Mouse (Mus musculus) limb, embryonic 10.5 days (tissue): Measurements from ENCODE around the gene Hint1. TPM values are rescaled to one million over a fixed set of nuclear protein-coding genes. Genes with fewer than 3 reads are reported as not detected.
"Not testable (repeated sequence)": the region's sequence is repeated elsewhere in the genome, so short reads cannot be mapped to it uniquely, and the experiment has no call there.

ENCODE experiments used
- DNase-seq: peaks from one replicate; pipeline ENCODE4 v3.0.0-alpha.2; 2017; ENCODE audit warnings: low spot score
- H3K27ac ChIP-seq: fragments of 300-500 bp; sonication (generic); 2 replicates; pipeline ENCODE4 v1.5.1; 2016; ENCODE audit warnings: mild to moderate bottlenecking
- H3K27me3 ChIP-seq: fragments of 300-500 bp; sonication (generic); 2 replicates; pipeline ENCODE4 v1.6.1; 2016; ENCODE audit warnings: low read depth, mild to moderate bottlenecking; ENCODE audit not compliant: poor library complexity, severe bottlenecking
- H3K36me3 ChIP-seq: fragments of 300-500 bp; sonication (generic); 2 replicates; pipeline ENCODE4 v1.6.1; 2016; ENCODE audit warnings: mild to moderate bottlenecking, moderate library complexity
- H3K4me1 ChIP-seq: fragments of 300-500 bp; sonication (generic); 2 replicates; pipeline ENCODE4 v1.6.1; 2016
- H3K4me3 ChIP-seq: fragments of 300-500 bp; sonication (generic); 2 replicates; pipeline ENCODE4 v1.5.1; 2016; ENCODE audit warnings: mild to moderate bottlenecking, moderate library complexity
- H3K9me3 ChIP-seq: fragments of 300-500 bp; sonication (generic); replicated peaks from 2 replicates; pipeline ENCODE4 v1.6.1; 2016; ENCODE audit warnings: mild to moderate bottlenecking
- WGBS: fragments of 180-500 bp; shearing (Covaris S2); methylation state at CpG from one replicate; pipeline ENCODE4 v1.1.7; 2016; 5-methylcytosine and 5-hydroxymethylcytosine counted together
- polyA plus RNA-seq: library from polyadenylated mRNA; unstranded; fragments of >200 nt; fragmentation: Nextera tagmentation; extraction: Ambion mirVana; gene quantifications from 2 replicates; pipeline ENCODE4 v1.2.1, GENCODE M21; 2016

The Hint1 gene
- polyA plus RNA-seq, 1 experiment from 2014 or later: 550 TPM

GRCm38 (mm10) chr11:54887927-54888326 is 21.7 kb downstream of the Hint1 start:
- H3K36me3 ChIP-seq: no peaks in the 10 kb centered on the region
- H3K4me1 ChIP-seq: peaks cover 17% of the 10 kb centered on the region
- no peak overlapping the region for H3K4me3 ChIP-seq
- DNase-seq: no peak
- no peak overlapping the region for H3K27ac ChIP-seq
- H3K9me3 ChIP-seq: peaks cover 2% of the 10 kb centered on the region; the same call in 1 of the 2 replicates
- WGBS: 87% methylated on average over 6 of the region's 6 CpGs
- peaks cover 72% of the 10 kb centered on the region for H3K27me3 ChIP-seq

DNA sequence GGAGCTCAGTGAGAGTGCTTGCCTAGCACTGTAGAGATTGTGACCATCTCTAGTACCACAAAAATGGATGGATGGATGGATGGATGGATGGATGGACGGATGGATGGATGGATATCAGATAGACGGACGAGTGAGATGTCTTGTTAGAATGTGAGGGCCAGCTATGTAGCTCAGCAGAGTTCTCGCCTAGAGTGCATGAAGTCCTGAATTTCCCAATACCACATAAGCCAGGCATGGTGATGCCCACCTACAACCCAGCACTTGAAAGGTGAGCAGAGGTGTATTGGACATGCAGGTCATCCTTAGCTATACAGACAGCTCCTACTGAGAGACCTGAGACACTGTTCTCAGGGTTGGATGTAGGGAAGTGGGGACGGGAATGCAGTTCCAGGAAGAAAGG is 25.2 kb downstream of the Hint1 start:
- H3K36me3 ChIP-seq: no peaks in the 10 kb centered on the region
- DNase-seq: no peak
- peaks cover 56% of the 10 kb centered on the region for H3K27me3 ChIP-seq
- no peak overlapping the region for H3K27ac ChIP-seq
- H3K4me1 ChIP-seq: no peaks in the 10 kb centered on the region
- H3K9me3 ChIP-seq: peaks cover 2% of the 10 kb centered on the region; the same call in 1 of the 2 replicates
- WGBS: 88% methylated on average over 5 of the region's 5 CpGs
- H3K4me3 ChIP-seq: no peak overlapping the region

GRCm38 (mm10) chr11:54892091-54892490 is 25.9 kb downstream of the Hint1 start:
- H3K36me3 ChIP-seq: no peaks in the 10 kb centered on the region
- H3K4me3 ChIP-seq: no peak overlapping the region
- WGBS: 53% methylated on average over 7 of the region's 7 CpGs
- H3K27ac ChIP-seq: no peak overlapping the region
- no peaks in the 10 kb centered on the region for H3K4me1 ChIP-seq
- peaks cover 48% of the 10 kb centered on the region for H3K27me3 ChIP-seq
- DNase-seq: no peak
- peaks cover 2% of the 10 kb centered on the region; the same call in 1 of the 2 replicates for H3K9me3 ChIP-seq

- WGBS: 54% methylated on average over 9 of the region's 9 CpGs
- Histone ChIP-seq H3K9me3 (no peaks in the 10 kb centered on the region), H3K27me3 (peaks cover 23% of the 10 kb centered on the region; the same call in 1 of the 2 replicates), H3K36me3 (no peaks in the 10 kb centered on the region), H3K27ac (no peak overlapping the region), H3K4me1 (peaks cover 6% of the 10 kb centered on the region; the same call in 1 of the 2 replicates), H3K4me3 (no peak overlapping the region)
- DNase-seq: no peak
These were observed 28.4 kb downstream of the Hint1 start for GRCm38 (mm10) chr11:54894589-54894988.

DNA sequence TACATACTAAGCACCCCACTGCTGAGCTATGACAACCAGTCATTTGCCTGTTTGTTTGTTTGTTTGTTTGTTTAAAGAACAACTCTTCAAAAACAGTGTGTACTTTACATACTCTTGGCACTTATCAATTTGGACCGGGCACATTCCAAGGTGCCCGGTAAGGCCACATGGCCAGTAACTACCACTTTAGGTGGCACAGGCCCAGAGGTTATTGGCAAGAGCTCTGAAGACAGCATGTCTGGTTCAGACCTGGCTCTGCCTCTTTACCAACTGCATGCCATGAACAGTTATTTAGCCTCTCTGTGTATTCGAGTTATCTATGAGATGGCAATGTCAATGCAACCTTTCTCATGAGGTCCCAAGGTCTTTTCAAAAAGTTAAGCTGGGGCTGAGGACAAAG is 30.5 kb downstream of the Hint1 start:
- not testable (repeated sequence) for DNase-seq, H3K36me3 ChIP-seq, H3K4me1 ChIP-seq, H3K27ac ChIP-seq, H3K4me3 ChIP-seq, H3K9me3 ChIP-seq
- 88% methylated on average over 3 of the region's 3 CpGs for WGBS
- H3K27me3 ChIP-seq: peaks cover 12% of the 10 kb centered on the region

DNA sequence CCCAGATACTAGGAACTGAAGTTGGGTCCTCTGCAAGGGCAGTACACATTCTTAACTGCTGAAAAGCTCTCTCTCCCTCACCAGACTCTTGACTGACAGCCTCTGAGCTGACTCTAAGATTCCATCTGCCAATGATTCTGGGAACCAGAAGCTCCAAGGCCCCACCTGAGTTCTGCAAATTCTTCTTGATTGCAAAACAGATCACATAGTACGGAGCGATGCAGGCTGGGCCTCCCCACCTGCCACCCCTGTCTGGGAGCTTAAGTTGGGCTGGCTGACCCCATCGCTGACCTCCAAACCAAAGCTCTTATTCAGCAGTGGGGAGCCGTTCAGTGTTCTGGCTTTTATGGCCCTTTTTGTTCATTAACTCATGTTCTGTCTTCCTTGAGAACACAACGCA is 31.3 kb downstream of the Hint1 start:
- H3K27ac ChIP-seq: no peak overlapping the region
- peaks cover 11% of the 10 kb centered on the region; the same call in 1 of the 2 replicates for H3K27me3 ChIP-seq
- no peak for DNase-seq
- 53% methylated on average over 5 of the region's 5 CpGs for WGBS
- H3K9me3 ChIP-seq: no peaks in the 10 kb centered on the region
- H3K36me3 ChIP-seq: no peaks in the 10 kb centered on the region
- peaks cover 9% of the 10 kb centered on the region for H3K4me1 ChIP-seq
- H3K4me3 ChIP-seq: no peak overlapping the region

GRCm38 (mm10) chr11:54899657-54900056 is 33.5 kb downstream of the Hint1 start:
- no peaks in the 10 kb centered on the region for H3K36me3 ChIP-seq
- no peak overlapping the region for H3K4me3 ChIP-seq
- DNase-seq: no peak
- peaks cover 22% of the 10 kb centered on the region for H3K27me3 ChIP-seq
- H3K9me3 ChIP-seq: no peaks in the 10 kb centered on the region
- WGBS: 72% methylated on average over 4 of the region's 4 CpGs
- H3K4me1 ChIP-seq: peaks cover 26% of the 10 kb centered on the region
- no peak overlapping the region for H3K27ac ChIP-seq

DNA sequence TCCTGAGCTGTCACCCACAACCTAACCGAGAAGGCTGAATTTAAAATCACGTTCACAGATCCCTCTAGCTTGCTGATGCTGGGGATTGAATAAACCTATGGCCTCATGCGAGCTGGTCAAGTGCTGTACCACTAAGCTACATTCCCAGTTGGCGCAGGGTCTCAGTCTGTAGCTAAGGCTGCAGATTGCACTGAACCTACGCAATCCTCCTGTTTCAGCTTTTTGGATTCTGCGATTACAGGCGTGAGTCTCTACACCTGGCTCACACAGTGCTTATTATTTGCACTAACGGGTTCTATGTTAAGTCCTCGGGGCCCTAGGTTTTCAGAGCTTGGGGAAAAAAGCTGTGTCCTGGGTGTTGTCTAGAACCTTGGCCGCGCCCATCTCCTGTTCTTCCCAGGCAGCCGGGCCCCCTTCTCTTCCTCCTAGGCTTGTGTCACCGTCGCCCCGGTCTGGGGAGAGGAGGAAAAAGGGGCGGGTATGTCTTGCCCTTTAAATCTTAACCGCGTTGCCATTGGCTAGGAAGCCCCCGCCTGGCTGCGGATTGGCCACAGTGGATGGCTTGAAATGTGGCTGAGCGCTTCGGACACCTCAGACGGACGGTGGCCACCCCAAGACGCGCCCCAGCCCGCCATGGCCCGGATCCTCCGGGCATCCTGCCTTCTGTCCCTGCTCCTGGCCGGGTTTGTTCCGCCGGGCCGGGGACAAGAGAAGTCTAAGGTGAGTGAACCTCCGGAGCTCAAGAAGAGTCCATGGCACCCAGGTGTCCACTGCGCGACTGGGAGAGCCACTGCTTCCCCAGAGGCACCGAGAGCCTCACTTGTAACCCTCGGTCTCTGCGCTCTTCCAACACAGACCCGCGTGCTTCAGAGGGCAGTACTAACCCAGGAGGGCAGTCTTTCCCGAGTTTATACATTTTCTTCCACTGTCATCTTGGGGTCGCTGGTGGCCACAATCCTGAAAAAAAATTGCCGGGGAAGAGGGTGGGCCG is 36.4 kb downstream of the Hint1 start, which contains the start of gene Gpx3:
Gene Gpx3 (plus strand): TSS at position 121 of the 991 bp plus-strand sequence.
- H3K27me3 ChIP-seq: peaks cover 22% of the 10 kb centered on the region
- 17% methylated on average over 45 of the region's 45 CpGs for WGBS
- H3K27ac ChIP-seq: peak within 1 kb of the TSS; percentile 66
- H3K36me3 ChIP-seq: no peaks in the 10 kb centered on the region
- H3K4me3 ChIP-seq: peak within 1 kb of the TSS; percentile 63
- peaks cover 21% of the 10 kb centered on the region for H3K4me1 ChIP-seq
- no peaks in the 10 kb centered on the region for H3K9me3 ChIP-seq
- DNase-seq: peak; percentile 79

GRCm38 (mm10) chr11:54903339-54903738 is 37.2 kb downstream of the Hint1 start:
- DNase-seq: no peak
- Histone ChIP-seq H3K27ac (peak overlapping the region; percentile 66; the same call in 1 of the 2 replicates), H3K27me3 (peaks cover 22% of the 10 kb centered on the region), H3K9me3 (no peaks in the 10 kb centered on the region), H3K4me3 (peak overlapping the region; percentile 63), H3K36me3 (no peaks in the 10 kb centered on the region), H3K4me1 (peaks cover 19% of the 10 kb centered on the region)
- 70% methylated on average over 5 of the region's 5 CpGs for WGBS

DNA sequence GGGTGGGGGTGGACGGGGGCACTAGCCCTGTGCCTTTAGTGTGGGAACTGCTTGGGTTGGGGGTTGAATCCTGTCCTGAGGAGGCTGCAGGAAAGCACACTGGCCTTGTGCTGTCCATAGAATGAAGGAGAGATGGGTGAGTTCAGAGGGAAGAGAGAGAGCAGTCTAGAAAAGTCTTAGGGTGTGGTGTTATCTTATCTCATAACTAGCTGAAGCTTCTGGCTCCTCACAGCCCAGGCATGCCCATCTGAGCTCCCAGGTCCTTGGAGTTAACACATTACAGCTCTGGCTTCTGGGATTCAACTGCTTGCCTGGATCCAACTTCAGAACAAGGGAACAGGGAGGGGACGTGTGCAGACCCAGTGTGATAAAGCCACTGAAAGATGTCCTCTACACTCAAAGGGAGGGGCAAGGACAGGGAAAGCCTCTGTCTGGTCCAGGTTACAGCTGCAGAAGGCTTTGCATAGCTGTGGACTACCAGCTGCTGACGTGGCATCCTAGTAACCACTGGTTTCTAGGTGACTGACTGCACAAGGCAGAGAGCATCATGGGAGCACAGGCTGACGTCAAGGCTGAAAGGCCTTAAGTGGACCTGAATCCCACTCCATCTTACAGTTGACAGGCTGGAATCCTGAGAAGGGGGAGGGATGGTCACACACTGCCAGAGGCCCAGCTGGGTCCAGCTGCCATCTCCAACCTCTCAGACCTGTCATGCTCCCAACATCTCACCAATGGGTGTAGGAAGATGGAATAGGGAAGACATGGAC is 37.9 kb downstream of the Hint1 start:
- H3K27ac ChIP-seq: no peak overlapping the region
- H3K27me3 ChIP-seq: peaks cover 22% of the 10 kb centered on the region
- 45% methylated on average over 4 of the region's 4 CpGs for WGBS
- no peaks in the 10 kb centered on the region for H3K9me3 ChIP-seq
- H3K4me1 ChIP-seq: peaks cover 19% of the 10 kb centered on the region
- H3K36me3 ChIP-seq: peaks cover 4% of the 10 kb centered on the region
- H3K4me3 ChIP-seq: no peak overlapping the region
- DNase-seq: no peak

DNA sequence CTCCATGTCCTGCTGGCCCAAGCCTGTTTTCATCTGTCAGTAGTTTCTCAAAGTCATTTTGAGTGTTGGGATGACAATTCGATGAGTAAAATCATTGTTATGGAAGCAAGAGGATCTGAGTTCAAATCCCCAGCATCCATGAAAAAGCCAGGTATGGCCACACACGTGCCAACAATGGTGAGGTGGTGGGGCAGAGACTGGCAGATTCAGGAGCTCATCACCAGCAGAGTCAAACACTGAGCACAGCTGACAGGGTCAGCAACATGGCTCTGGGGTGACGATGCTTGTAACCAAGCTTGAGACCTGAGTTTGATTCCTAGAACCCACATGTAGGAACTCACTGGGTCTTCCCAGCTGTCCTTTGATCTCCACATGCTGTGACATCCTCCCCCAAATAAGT is 38.9 kb downstream of the Hint1 start:
- DNase-seq: no peak
- Histone ChIP-seq H3K4me1 (peaks cover 19% of the 10 kb centered on the region), H3K4me3 (no peak overlapping the region), H3K9me3 (no peaks in the 10 kb centered on the region), H3K27me3 (peaks cover 22% of the 10 kb centered on the region), H3K36me3 (peaks cover 14% of the 10 kb centered on the region), H3K27ac (no peak overlapping the region)
- WGBS: 93% methylated on average over 3 of the region's 3 CpGs

- no peak overlapping the region for H3K4me3 ChIP-seq
- peaks cover 19% of the 10 kb centered on the region for H3K36me3 ChIP-seq
- peaks cover 22% of the 10 kb centered on the region for H3K27me3 ChIP-seq
- no peak for DNase-seq
- WGBS: 68% methylated on average over 4 of the region's 4 CpGs
- H3K27ac ChIP-seq: no peak overlapping the region
- H3K9me3 ChIP-seq: no peaks in the 10 kb centered on the region
- peaks cover 19% of the 10 kb centered on the region for H3K4me1 ChIP-seq
These were observed 39.7 kb downstream of the Hint1 start for GRCm38 (mm10) chr11:54905931-54906330.

- 86% methylated on average over 4 of the region's 4 CpGs for WGBS
- peaks cover 24% of the 10 kb centered on the region for H3K36me3 ChIP-seq
- DNase-seq: no peak
These were observed 40.3 kb downstream of the Hint1 start for GRCm38 (mm10) chr11:54906466-54906865.

More at GRCm38 (mm10) chr11:54906466-54906865, 40.3 kb downstream of the Hint1 start:
- Histone ChIP-seq H3K9me3 (no peaks in the 10 kb centered on the region), H3K27ac (no peak overlapping the region), H3K4me3 (no peak overlapping the region), H3K27me3 (peaks cover 21% of the 10 kb centered on the region), H3K4me1 (peaks cover 19% of the 10 kb centered on the region)
